ENCODE assay signal across 12 mouse cellular contexts in the genomic region with DNA sequence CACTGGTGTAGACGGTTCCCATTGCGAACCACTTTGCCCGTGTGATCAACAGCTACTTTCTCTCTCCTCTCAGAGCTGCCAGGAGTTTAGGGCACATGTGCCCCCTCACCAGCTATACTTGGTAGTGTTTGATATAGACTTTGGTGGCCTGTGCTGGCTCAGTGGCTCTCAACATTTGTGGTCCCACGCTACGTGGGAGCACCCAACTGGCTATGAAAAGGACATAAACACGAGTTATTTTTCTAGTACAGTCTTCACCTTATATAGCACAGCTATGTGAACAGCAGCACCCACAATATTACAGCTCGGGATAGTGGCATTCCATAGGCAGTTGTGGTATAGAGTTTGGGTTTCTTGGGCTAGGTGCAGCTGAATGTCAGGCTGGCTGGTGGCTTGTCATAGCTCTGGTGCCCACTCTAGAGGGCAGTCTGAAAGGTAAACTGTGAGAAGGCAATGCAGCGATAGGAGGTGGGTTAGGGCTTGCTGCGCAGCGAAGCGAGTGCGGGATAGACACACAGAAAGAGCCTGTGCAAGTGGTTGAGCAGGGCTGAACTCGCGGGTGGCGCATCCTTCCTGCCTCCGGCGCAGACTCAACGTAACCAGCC. TPM values are rescaled to one million over a fixed set of nuclear protein-coding genes. Genes with fewer than 3 reads are reported as not detected.
DNase-seq lines count a peak whose midpoint lies in the region; ATAC-seq and TF ChIP-seq lines count a peak whose summit lies in the region.
"Had no signal": no experiment of that assay in that cellular context is flagged by ENCODE, and none has a peak within 500 bp of the region (broad histone marks: within the 10 kb centered on the region; RNA-seq: fewer than 3 reads in every experiment).

No protein-coding gene starts in this region.

- no peaks in the 10 kb centered on the region for H3K9me3 ChIP-seq in heart, embryonic 14.5 days (ENCODE audit: control insufficient read depth, low read length)
- peaks cover 89% of the 10 kb centered on the region for H3K9me3 ChIP-seq in G1E (replicated peaks)
- H3K9me3 ChIP-seq in hindbrain, embryonic 10.5 days, result no peaks in the 10 kb centered on the region
- H3K9me3 ChIP-seq in midbrain, embryonic 10.5 days (replicated peaks), result no peaks in the 10 kb centered on the region

- H3K27me3 ChIP-seq in heart, embryonic 14.5 days (ENCODE audit: control insufficient read depth, insufficient read depth, low read length), result peaks cover 49% of the 10 kb centered on the region
- H3K27me3 ChIP-seq in G1E (ENCODE audit: insufficient read depth, low read length), result no peaks in the 10 kb centered on the region; the same call in 1 of the 2 replicates
- peaks cover 65% of the 10 kb centered on the region for H3K27me3 ChIP-seq in hindbrain, embryonic 10.5 days (ENCODE audit: insufficient read depth, poor library complexity, severe bottlenecking)
- H3K27me3 ChIP-seq in midbrain, embryonic 10.5 days (ENCODE audit: low read depth, poor library complexity, severe bottlenecking), result peaks cover 52% of the 10 kb centered on the region

- peaks cover 9 to 15% of the 10 kb centered on the region in 2 experiments for H3K4me1 ChIP-seq in heart, embryonic 14.5 days (ENCODE audit: control insufficient read depth in 2 of 2, insufficient read depth in 2 of 2, low read length in 2 of 2)
- H3K4me1 ChIP-seq in G1E (ENCODE audit: insufficient read depth, low read depth, low read length), result no peaks in the 10 kb centered on the region
- peaks cover 78% of the 10 kb centered on the region for H3K4me1 ChIP-seq in hindbrain, embryonic 10.5 days (replicated peaks)
- H3K4me1 ChIP-seq in midbrain, embryonic 10.5 days, result peaks cover 79% of the 10 kb centered on the region

- H3K36me3 ChIP-seq in heart, embryonic 14.5 days (ENCODE audit: control insufficient read depth, insufficient read depth, low read length), result no peaks in the 10 kb centered on the region
- no peaks in the 10 kb centered on the region for H3K36me3 ChIP-seq in G1E (replicated peaks)
- H3K36me3 ChIP-seq in hindbrain, embryonic 10.5 days, result no peaks in the 10 kb centered on the region
- H3K36me3 ChIP-seq in midbrain, embryonic 10.5 days, result 0 out of 2 replicates have a peak, but pooled peaks cover 3% of the 10 kb centered on the region

- H3K27ac ChIP-seq in heart, embryonic 14.5 days (replicated peaks in 1 of 2; ENCODE audit: control insufficient read depth in 1 of 2, insufficient read depth in 1 of 2, low read depth in 2 of 2, low read length in 2 of 2), result no peak overlapping the region
- peak overlapping the region; percentile 92 for H3K27ac ChIP-seq in hindbrain, embryonic 10.5 days
- peak overlapping the region; percentile 94 for H3K27ac ChIP-seq in midbrain, embryonic 10.5 days (replicated peaks)

- no peak overlapping the region for H3K9ac ChIP-seq in heart, embryonic 14.5 days (ENCODE audit: low read length)

- H3K4me2 ChIP-seq in heart, embryonic 14.5 days (ENCODE audit: low read length), result peak overlapping the region; percentile 51

- peak overlapping the region in 1 of 2 experiments; percentile 29; a peak in 2 of 4 replicates for H3K4me3 ChIP-seq in heart, embryonic 14.5 days (ENCODE audit: control insufficient read depth in 1 of 2, insufficient read depth in 1 of 2, low read depth in 1 of 2, low read length in 2 of 2)
- peak overlapping the region; percentile 22; the same call in 1 of the 2 replicates for H3K4me3 ChIP-seq in G1E (ENCODE audit: low read depth, low read length)
- peak overlapping the region; percentile 29 for H3K4me3 ChIP-seq in hindbrain, embryonic 10.5 days
- peak overlapping the region; percentile 29 for H3K4me3 ChIP-seq in midbrain, embryonic 10.5 days
- H3K4me3 ChIP-seq: myocyte had no signal

- TF ChIP-seq CTCF in G1E (IDR thresholded peaks at IDR 0.05; ENCODE audit: low read depth, low read length), result no peak

- 18% methylated on average over 18 of the region's 18 CpGs for WGBS in heart, embryonic 14.5 days
- WGBS in hindbrain, embryonic 10.5 days, result 12% methylated on average over 18 of the region's 18 CpGs
- WGBS in midbrain, embryonic 10.5 days, result 10% methylated on average over 18 of the region's 18 CpGs

- DNase-seq in heart, adult 8-10 months (ENCODE audit: low spot score), result no peak
- no peak for DNase-seq in G1E (ENCODE audit: low spot score)
- DNase-seq in hindbrain, embryonic 10.5 days (ENCODE audit: low spot score), result no peak
- no peak for DNase-seq in midbrain, embryonic 10.5 days (ENCODE audit: low spot score)
- DNase-seq in spleen, postnatal 36 days (ENCODE audit: low spot score in 2 of 2), result no peak
- DNase-seq in thymus, postnatal 0 days (ENCODE audit: low spot score), result no peak
- no peak for DNase-seq in cerebellum, adult 11-12 months
- DNase-seq: lung, adult 18-20 months had no signal

- no peak for ATAC-seq in heart, embryonic 14.5 days (ENCODE audit: insufficient number of reproducible peaks, insufficient read depth, low FRiP score, low read depth)
- ATAC-seq in G1E (ENCODE audit: extremely low read depth, insufficient number of reproducible peaks, low FRiP score, poor library complexity, severe bottlenecking), result no peak
- ATAC-seq: activated CD4-positive, CD25-positive, alpha-beta regulatory T cell, adult 4 months had no signal

RNA-seq across cellular contexts. Expression of gene Hhipl1, which starts 11.9 kb away (rescaled TPM):
- polyA plus RNA-seq in heart, embryonic 14.5 days (2014; fragmentation: Nextera tagmentation; extraction: Ambion mirVana), result 0.63 and 0.84 TPM in 2 replicates
- 1 to 10 TPM; 1.2 to 2.0 (median 1.5) TPM for total RNA-seq in heart, adult 8-10 months (2022)
- total RNA-seq in G1E (2014; fragmentation: Nextera tagmentation) (not detected in 2 replicates), G1E (2017) (0.05 and 0.06 TPM in 2 replicates)
- not detected in 2 replicates for polyA plus RNA-seq in G1E (2012)
- polyA plus RNA-seq in hindbrain, embryonic 10.5 days (2016; fragmentation: Nextera tagmentation; extraction: Ambion mirVana), result 3.0 and 3.2 TPM in 2 replicates
- 3.7 and 5.1 TPM in 2 replicates for polyA plus RNA-seq in midbrain, embryonic 10.5 days (2016; fragmentation: Nextera tagmentation; extraction: Ambion mirVana)
- 0.05 TPM in 2 replicates for polyA plus RNA-seq in thymus, postnatal 0 days (2015; fragmentation: Nextera tagmentation; extraction: Ambion mirVana)
- total RNA-seq: CH12.LX had no signal

RNA-seq across cellular contexts. Expression of gene Cyp46a1, which starts 16.3 kb away (rescaled TPM):
- polyA plus RNA-seq in heart, embryonic 14.5 days (2014; fragmentation: Nextera tagmentation; extraction: Ambion mirVana), result 4.2 and 4.6 TPM in 2 replicates
- total RNA-seq in heart, adult 8-10 months (2022), result under 1 TPM; 0.33 to 1.00 (median 0.66) TPM
- total RNA-seq in G1E (2014; fragmentation: Nextera tagmentation) (not detected in 2 replicates), G1E (2017) (0.23 and 0.55 TPM in 2 replicates)
- polyA plus RNA-seq in G1E (2012), result not detected in 2 replicates
- polyA plus RNA-seq in hindbrain, embryonic 10.5 days (2016; fragmentation: Nextera tagmentation; extraction: Ambion mirVana), result 17.8 and 19.1 TPM in 2 replicates
- polyA plus RNA-seq in midbrain, embryonic 10.5 days (2016; fragmentation: Nextera tagmentation; extraction: Ambion mirVana), result 17.5 and 19.4 TPM in 2 replicates
- polyA plus RNA-seq in thymus, postnatal 0 days (2015; fragmentation: Nextera tagmentation; extraction: Ambion mirVana), result 0.36 TPM in 1 of 2 replicates, not detected in the other
- total RNA-seq: CH12.LX had no signal
- polyA plus RNA-seq: activated CD4-positive, CD25-positive, alpha-beta regulatory T cell, adult 4 months had no signal

RNA-seq across cellular contexts. Expression of gene Ccdc85c, which starts 42.7 kb away (rescaled TPM):
- polyA plus RNA-seq in heart, embryonic 14.5 days (2014; fragmentation: Nextera tagmentation; extraction: Ambion mirVana), result 7.2 and 8.2 TPM in 2 replicates
- total RNA-seq in heart, adult 8-10 months (2022), result 10 to 100 TPM; 38.2 to 46.2 (median 40.0) TPM
- total RNA-seq in G1E (2014; fragmentation: Nextera tagmentation) (not detected in 2 replicates), G1E (2017) (0.05 TPM in 1 of 2 replicates, not detected in the other)
- not detected in 2 replicates for polyA plus RNA-seq in G1E (2012)
- polyA plus RNA-seq in hindbrain, embryonic 10.5 days (2016; fragmentation: Nextera tagmentation; extraction: Ambion mirVana), result 14.3 and 16.0 TPM in 2 replicates
- 12.1 and 15.5 TPM in 2 replicates for polyA plus RNA-seq in midbrain, embryonic 10.5 days (2016; fragmentation: Nextera tagmentation; extraction: Ambion mirVana)
- 11.3 and 13.6 TPM in 2 replicates for polyA plus RNA-seq in thymus, postnatal 0 days (2015; fragmentation: Nextera tagmentation; extraction: Ambion mirVana)

RNA-seq across cellular contexts. Expression of gene Eml1, which starts 52.8 kb away (rescaled TPM):
- polyA plus RNA-seq in heart, embryonic 14.5 days (2014; fragmentation: Nextera tagmentation; extraction: Ambion mirVana), result 69.5 and 77.2 TPM in 2 replicates
- 10 to 100 TPM; 65.1 to 92.0 (median 80.7) TPM for total RNA-seq in heart, adult 8-10 months (2022)
- total RNA-seq in G1E (2014; fragmentation: Nextera tagmentation) (not detected in 2 replicates), G1E (2017) (0.05 and 0.12 TPM in 2 replicates)
- not detected in 2 replicates for polyA plus RNA-seq in G1E (2012)
- 104 and 125 TPM in 2 replicates for polyA plus RNA-seq in hindbrain, embryonic 10.5 days (2016; fragmentation: Nextera tagmentation; extraction: Ambion mirVana)
- 121 and 123 TPM in 2 replicates for polyA plus RNA-seq in midbrain, embryonic 10.5 days (2016; fragmentation: Nextera tagmentation; extraction: Ambion mirVana)
- 3.7 and 3.9 TPM in 2 replicates for polyA plus RNA-seq in thymus, postnatal 0 days (2015; fragmentation: Nextera tagmentation; extraction: Ambion mirVana)
- total RNA-seq: CH12.LX had no signal

Comparison
In these comparisons a context has a peak if more than half of its experiments do, and no peak if none do; other contexts are left out.
1. H3K27ac ChIP-seq: peak in hindbrain, embryonic 10.5 days (single experiment) and midbrain, embryonic 10.5 days (single experiment); none in heart, embryonic 14.5 days (0 of 2).